Mouse (Mus musculus) forebrain, embryonic 14.5 days (tissue): Measurements from ENCODE around the gene Dcaf5. TPM values are rescaled to one million over a fixed set of nuclear protein-coding genes. Genes with fewer than 3 reads are reported as not detected.

Experiments
- ATAC-seq: fragments of 200-750 bp; cut with Nextera tagmentation; 2 replicates; pipeline ENCODE4 v1.8.0; 2017; ENCODE audit warnings: mild to moderate bottlenecking, moderate library complexity
- DNase-seq: peaks from one replicate; pipeline ENCODE4 v3.0.0-alpha.2; 2015; ENCODE audit warnings: low spot score
- H3K27ac ChIP-seq: fragments of 300-500 bp; sonication (generic); 2 replicates; pipeline ENCODE4 v1.5.1; 2014; ENCODE audit warnings: low read depth, mild to moderate bottlenecking, control low read depth, low read length, moderate library complexity
- H3K27me3 ChIP-seq: fragments of 300-500 bp; sonication (generic); replicated peaks from 2 replicates; pipeline ENCODE4 v1.6.1; 2014; ENCODE audit warnings: low read length, control low read depth, mixed read lengths; ENCODE audit not compliant: control insufficient read depth, insufficient read depth
- H3K36me3 ChIP-seq: fragments of 300-500 bp; sonication (generic); 2 replicates; pipeline ENCODE4 v1.6.1; 2014; ENCODE audit warnings: low read length, control low read depth; ENCODE audit not compliant: control insufficient read depth, insufficient read depth
- H3K4me1 ChIP-seq: fragments of 300-500 bp; sonication (generic); 2 replicates; pipeline ENCODE4 v1.6.1; 2014; ENCODE audit warnings: antibody characterized with exemption, low read length, control low read depth; ENCODE audit not compliant: control insufficient read depth, insufficient read depth
- H3K4me2 ChIP-seq: fragments of 300-500 bp; sonication (generic); 2 replicates; pipeline ENCODE4 v1.6.1; 2014; ENCODE audit warnings: mild to moderate bottlenecking, control low read depth, low read length
- H3K4me3 ChIP-seq: fragments of 300-500 bp; sonication (generic); 2 replicates; pipeline ENCODE4 v1.5.1; 2014; ENCODE audit warnings: low read depth, low read length, control low read depth
- H3K9ac ChIP-seq: fragments of 300-500 bp; sonication (generic); 2 replicates; pipeline ENCODE4 v1.6.1; 2014; ENCODE audit warnings: mild to moderate bottlenecking, low read length, control low read depth, moderate library complexity
- H3K9me3 ChIP-seq: fragments of 300-500 bp; sonication (generic); replicated peaks from 2 replicates; pipeline ENCODE4 v1.6.1; 2016; ENCODE audit warnings: low read length, control low read depth, mixed read lengths; ENCODE audit not compliant: control insufficient read depth
- whole genome bisulfite sequencing: fragments of 180-500 bp; shearing (Covaris S2); extraction: QIAGEN DNeasy Blood & Tissue Kit; methylation state at CpG from one replicate; pipeline ENCODE4 v1.1.7; 2014; 5-methylcytosine and 5-hydroxymethylcytosine counted together
- microRNA-seq: library from miRNA; unstranded; fragments of <30 nt; microRNA quantifications from one replicate; pipeline ENCODE4, GENCODE M21; 2016
- polyA plus RNA-seq: library from polyadenylated mRNA; unstranded; fragments of >200 nt; fragmentation: Nextera tagmentation; extraction: Ambion mirVana; gene quantifications from 2 replicates; pipeline ENCODE4 v1.2.1, GENCODE M21; 2014

Dcaf5 gene
- polyA plus RNA-seq, 1 experiment from 2014 or later = 17.7 TPM

DNA sequence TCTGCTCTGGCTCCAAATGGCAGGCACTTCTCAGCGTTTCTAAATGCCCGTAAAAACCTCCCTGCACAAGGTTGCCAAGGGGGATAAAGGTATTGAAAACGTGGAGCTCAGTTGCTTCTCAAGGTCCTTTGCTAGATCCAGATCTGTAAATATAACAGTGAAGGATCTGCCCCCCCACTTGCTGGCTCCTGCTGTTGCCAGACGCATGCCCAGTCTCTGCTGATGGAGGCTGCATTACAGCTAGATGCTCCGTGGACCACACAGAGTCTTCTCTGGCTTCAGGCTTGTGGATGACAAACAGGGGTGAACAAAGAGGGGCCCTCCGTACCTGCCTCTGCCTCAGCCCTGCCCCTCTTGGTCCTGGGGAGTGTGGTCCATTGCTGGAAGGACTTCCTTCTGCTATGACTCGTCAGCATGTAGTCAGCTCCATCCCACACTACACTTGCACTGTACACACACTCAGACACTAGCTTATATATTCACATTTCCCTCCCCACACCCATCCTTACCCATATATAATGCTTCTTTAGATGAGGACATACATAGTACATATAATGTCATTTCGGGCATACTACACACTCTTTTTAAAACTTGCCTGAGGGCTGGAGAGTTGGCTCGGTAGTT lies 135.5 kb downstream of the Dcaf5 start:
- Histone ChIP-seq H3K36me3 (no peaks in the 10 kb centered on the region), H3K27me3 (no peaks in the 10 kb centered on the region), H3K27ac (no peak overlapping the region), H3K9me3 (no peaks in the 10 kb centered on the region), H3K4me1 (no peaks in the 10 kb centered on the region), H3K9ac (no peak overlapping the region), H3K4me2 (no peak overlapping the region), H3K4me3 (no peak overlapping the region)
- ATAC-seq (no peak), DNase-seq (no peak)
- 78% methylated on average over 9 of the region's 9 CpGs for WGBS

DNA sequence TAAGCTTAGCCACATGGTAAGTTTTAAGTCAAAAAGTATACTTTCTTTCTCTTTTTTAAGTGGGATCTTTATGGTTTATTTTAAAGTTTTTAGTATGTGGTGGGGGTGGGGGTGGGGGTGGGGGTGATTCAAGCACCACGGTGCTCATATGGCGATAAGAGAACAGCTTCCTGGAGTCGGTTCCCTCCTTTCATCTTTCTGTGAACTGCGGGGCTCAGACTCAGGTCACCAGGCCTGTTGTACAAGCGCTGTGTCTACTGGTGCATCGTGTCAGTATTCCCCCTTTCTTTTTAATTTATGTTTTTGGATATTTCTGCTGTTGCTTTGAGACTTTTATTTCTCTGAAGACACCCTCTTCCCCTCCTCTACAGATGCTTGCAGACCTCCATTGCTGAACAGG lies 137.7 kb downstream of the Dcaf5 start:
- DNase-seq (no peak), ATAC-seq (no peak)
- 82% methylated on average over 6 of the region's 6 CpGs for WGBS
- Histone ChIP-seq H3K36me3 (no peaks in the 10 kb centered on the region), H3K4me1 (no peaks in the 10 kb centered on the region), H3K9me3 (no peaks in the 10 kb centered on the region), H3K27me3 (no peaks in the 10 kb centered on the region), H3K4me2 (no peak overlapping the region), H3K4me3 (no peak overlapping the region), H3K27ac (no peak overlapping the region), H3K9ac (no peak overlapping the region)

DNA sequence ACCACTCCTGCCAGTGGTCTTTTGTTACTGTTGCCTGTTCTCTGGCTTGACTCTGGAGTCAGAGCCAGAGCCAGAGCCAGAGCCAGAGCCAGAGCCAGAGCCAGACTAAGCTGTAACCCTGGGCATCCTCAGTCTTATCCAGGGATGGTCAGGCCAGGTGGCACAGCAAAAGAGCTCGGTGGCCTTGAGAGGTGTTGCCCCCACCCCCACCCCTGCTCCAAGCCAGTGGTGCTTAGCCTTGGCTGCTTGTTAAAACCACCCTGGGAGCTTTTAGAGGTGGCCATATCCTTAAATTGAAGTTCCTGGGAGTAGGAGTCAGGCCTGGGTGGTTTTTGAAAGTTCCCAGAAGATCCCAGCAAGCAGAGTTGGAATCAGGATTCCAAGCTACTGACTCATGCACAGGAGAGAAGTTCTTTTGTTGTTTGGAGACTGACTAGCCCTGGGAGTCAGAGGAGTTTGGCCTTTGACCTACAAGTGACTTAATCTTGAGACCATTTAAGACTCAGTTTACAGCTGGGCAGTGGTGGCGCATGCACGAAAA lies 144.4 kb downstream of the Dcaf5 start:
- Histone ChIP-seq H3K27me3 (no peaks in the 10 kb centered on the region), H3K4me2 (no peak overlapping the region), H3K27ac (no peak overlapping the region), H3K4me1 (no peaks in the 10 kb centered on the region), H3K9me3 (no peaks in the 10 kb centered on the region), H3K36me3 (no peaks in the 10 kb centered on the region), H3K4me3 (no peak overlapping the region), H3K9ac (no peak overlapping the region)
- 64% methylated on average over 3 of the region's 3 CpGs for WGBS
- ATAC-seq = no peak
- DNase-seq = no peak

DNA sequence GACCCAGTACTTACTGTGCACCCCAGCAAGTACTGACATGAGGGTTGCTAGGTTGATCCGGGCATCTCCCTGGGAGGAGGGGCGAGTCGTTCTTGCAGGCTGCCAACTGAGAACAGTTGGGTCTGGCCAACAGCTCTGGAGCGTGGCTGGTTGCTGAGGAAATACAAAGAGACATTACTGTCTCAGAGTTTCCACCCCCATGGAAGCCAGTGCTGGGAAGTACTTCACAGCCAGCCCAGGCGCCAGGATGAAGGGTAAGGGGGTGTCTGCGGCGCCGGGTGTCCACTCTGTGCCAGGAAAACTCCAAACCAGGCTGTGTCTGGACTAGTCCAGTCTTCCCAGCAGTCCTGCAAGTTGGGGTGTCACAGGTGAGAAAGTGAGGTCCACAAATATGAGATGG lies 145.4 kb downstream of the Dcaf5 start:
- no peak overlapping the region for H3K9ac ChIP-seq
- H3K4me1 ChIP-seq = no peaks in the 10 kb centered on the region
- no peaks in the 10 kb centered on the region for H3K36me3 ChIP-seq
- H3K4me3 ChIP-seq = no peak overlapping the region
- ATAC-seq (no peak), DNase-seq (no peak)
- H3K4me2 ChIP-seq = no peak overlapping the region
- 92% methylated on average over 8 of the region's 8 CpGs for WGBS
- H3K27ac ChIP-seq = no peak overlapping the region
- no peaks in the 10 kb centered on the region for H3K9me3 ChIP-seq
- no peaks in the 10 kb centered on the region for H3K27me3 ChIP-seq

- H3K9me3 ChIP-seq = no peaks in the 10 kb centered on the region
- DNase-seq = no peak
- no peak overlapping the region for H3K9ac ChIP-seq
- no peaks in the 10 kb centered on the region for H3K36me3 ChIP-seq
- no peak overlapping the region for H3K4me3 ChIP-seq
- no peak for ATAC-seq
- H3K27ac ChIP-seq = no peak overlapping the region
- H3K4me1 ChIP-seq = no peaks in the 10 kb centered on the region
- WGBS = 92% methylated on average over 4 of the region's 4 CpGs
- no peaks in the 10 kb centered on the region for H3K27me3 ChIP-seq
- no peak overlapping the region for H3K4me2 ChIP-seq
Measured at GRCm38 (mm10) chr12:80290483-80290882, 145.9 kb downstream of the Dcaf5 start.

- Histone ChIP-seq H3K4me1 (no peaks in the 10 kb centered on the region), H3K4me3 (no peak overlapping the region), H3K9me3 (no peaks in the 10 kb centered on the region), H3K27me3 (no peaks in the 10 kb centered on the region), H3K27ac (no peak overlapping the region), H3K9ac (no peak overlapping the region), H3K36me3 (no peaks in the 10 kb centered on the region), H3K4me2 (no peak overlapping the region)
- 90% methylated on average over 3 of the region's 3 CpGs for WGBS
- DNase-seq = no peak
- no peak for ATAC-seq
Measured at GRCm38 (mm10) chr12:80289722-80290121, 146.7 kb downstream of the Dcaf5 start.

GRCm38 (mm10) chr12:80285890-80286289 lies 150.5 kb downstream of the Dcaf5 start:
- H3K9ac ChIP-seq = no peak overlapping the region
- no peaks in the 10 kb centered on the region for H3K9me3 ChIP-seq
- no peak for DNase-seq
- no peaks in the 10 kb centered on the region for H3K27me3 ChIP-seq
- ATAC-seq = no peak
- H3K36me3 ChIP-seq = no peaks in the 10 kb centered on the region
- 43% methylated on average over 5 of the region's 5 CpGs for WGBS
- no peaks in the 10 kb centered on the region for H3K4me1 ChIP-seq
- H3K4me2 ChIP-seq = no peak overlapping the region
- no peak overlapping the region for H3K4me3 ChIP-seq
- no peak overlapping the region for H3K27ac ChIP-seq

Small RNAs within 50 kb of the gene (microRNA-seq; reads per million reads assigned to microRNA genes)
- gene Mir1843a = 51.4 reads per million, percentile 50 among the genes with 10 or more reads in this experiment

Other genes with a start within 250 kb of the Dcaf5 start
- 7.1 and 7.3 TPM in 2 replicates for gene Actn1, start 176.2 kb downstream of the Dcaf5 start, polyA plus RNA-seq
- gene Exd2, start 26.5 kb upstream of the Dcaf5 start, polyA plus RNA-seq = 43.2 and 51.3 TPM in 2 replicates
- gene Galnt16, start 81.7 kb upstream of the Dcaf5 start, polyA plus RNA-seq = 14.7 and 14.8 TPM in 2 replicates
- gene Slc39a9, start 207.3 kb upstream of the Dcaf5 start, polyA plus RNA-seq = 22.4 and 28.4 TPM in 2 replicates
- gene Erh, start 207.7 kb upstream of the Dcaf5 start, polyA plus RNA-seq = 254 and 324 TPM in 2 replicates